Mouse (Mus musculus): ENCODE results near the gene Tnnt2. TPM values are rescaled to one million over a fixed set of nuclear protein-coding genes. Genes with fewer than 3 reads are reported as not detected.

Tnnt2 gene
- polyA plus RNA-seq, 1 experiment from 2014 or later: 151 TPM

- H3K27me3 ChIP-seq: peaks cover 50% of the 10 kb centered on the region
- H3K27ac ChIP-seq (replicated peaks): peak within 1 kb of the TSS; percentile 45
- peak; percentile 27; the same call in 1 of the 2 replicates for ATAC-seq (ENCODE audit: insufficient number of reproducible peaks, low FRiP score, low TSS enrichment, low read depth)
Measured at GRCm38 (mm10) chr1:135818481-135819086, 17.6 kb upstream of the Tnnt2 start, which contains the start of gene Lad1. Gene Lad1 (plus strand): TSS chr1:135818598.

GRCm38 (mm10) chr1:135820071-135820470 lies 16.1 kb upstream of the Tnnt2 start:
- 77% methylated on average over 10 of the region's 10 CpGs for WGBS
- Histone ChIP-seq H3K4me3 (replicated peaks) (peak overlapping the region; percentile 47), H3K9me3 (replicated peaks) (no peaks in the 10 kb centered on the region), H3K9ac (no peak overlapping the region), H3K27me3 (peaks cover 50% of the 10 kb centered on the region), H3K4me2 (replicated peaks) (peak overlapping the region; percentile 71), H3K36me3 (no peaks in the 10 kb centered on the region), H3K4me1 (peaks cover 15% of the 10 kb centered on the region), H3K27ac (replicated peaks) (0 out of 2 replicates have a peak overlapping the region, but pooled peaks have one; percentile 17)
- ATAC-seq (ENCODE audit: insufficient number of reproducible peaks, low FRiP score, low TSS enrichment, low read depth): no peak

More at GRCm38 (mm10) chr1:135818481-135819086, 17.6 kb upstream of the Tnnt2 start, which contains the start of gene Lad1:
- Histone ChIP-seq H3K9me3 (replicated peaks) (no peaks in the 10 kb centered on the region), H3K4me3 (replicated peaks) (peak within 1 kb of the TSS; percentile 47), H3K9ac (peak within 1 kb of the TSS; percentile 42; the same call in 1 of the 2 replicates), H3K4me1 (peaks cover 15% of the 10 kb centered on the region), H3K36me3 (no peaks in the 10 kb centered on the region), H3K4me2 (replicated peaks) (peak within 1 kb of the TSS; percentile 71)
- whole genome bisulfite sequencing: 1% methylated on average over 63 of the region's 63 CpGs

GRCm38 (mm10) chr1:135820736-135821364 lies 15.3 kb upstream of the Tnnt2 start:
- Histone ChIP-seq H3K36me3 (no peaks in the 10 kb centered on the region), H3K27ac (replicated peaks) (peak overlapping the region; percentile 45), H3K9me3 (replicated peaks) (no peaks in the 10 kb centered on the region), H3K9ac (no peak overlapping the region), H3K27me3 (peaks cover 50% of the 10 kb centered on the region), H3K4me2 (replicated peaks) (peak overlapping the region; percentile 71), H3K4me3 (replicated peaks) (peak overlapping the region; percentile 47; the same call in 1 of the 2 replicates), H3K4me1 (peaks cover 15% of the 10 kb centered on the region)
- ATAC-seq (ENCODE audit: insufficient number of reproducible peaks, low FRiP score, low TSS enrichment, low read depth): no peak
- 78% methylated on average over 16 of the region's 16 CpGs for WGBS

GRCm38 (mm10) chr1:135821780-135822179 lies 14.4 kb upstream of the Tnnt2 start:
- H3K4me3 ChIP-seq (replicated peaks): no peak overlapping the region
- H3K27me3 ChIP-seq: peaks cover 40% of the 10 kb centered on the region
- no peak for ATAC-seq (ENCODE audit: insufficient number of reproducible peaks, low FRiP score, low TSS enrichment, low read depth)

GRCm38 (mm10) chr1:135828918-135829317 lies 7.2 kb upstream of the Tnnt2 start:
- ATAC-seq (ENCODE audit: insufficient number of reproducible peaks, low FRiP score, low TSS enrichment, low read depth): no peak
- 19% methylated on average over 1 of the region's 1 CpGs for WGBS
- H3K36me3 ChIP-seq: no peaks in the 10 kb centered on the region; the same call in 1 of the 2 replicates
- H3K27me3 ChIP-seq: no peaks in the 10 kb centered on the region
- H3K4me3 ChIP-seq (replicated peaks): no peak overlapping the region
- H3K9ac ChIP-seq: no peak overlapping the region
- H3K27ac ChIP-seq (replicated peaks): no peak overlapping the region
- H3K4me2 ChIP-seq (replicated peaks): no peak overlapping the region
- no peaks in the 10 kb centered on the region for H3K9me3 ChIP-seq (replicated peaks)
- H3K4me1 ChIP-seq: 0 out of 2 replicates have a peak, but pooled peaks cover under 1% of the 10 kb centered on the region

More at GRCm38 (mm10) chr1:135821780-135822179, 14.4 kb upstream of the Tnnt2 start:
- Histone ChIP-seq H3K36me3 (no peaks in the 10 kb centered on the region), H3K9me3 (replicated peaks) (no peaks in the 10 kb centered on the region), H3K27ac (replicated peaks) (no peak overlapping the region), H3K4me1 (peaks cover 15% of the 10 kb centered on the region), H3K4me2 (replicated peaks) (0 out of 2 replicates have a peak overlapping the region, but pooled peaks have one; percentile 3), H3K9ac (no peak overlapping the region)
- WGBS: 70% methylated on average over 7 of the region's 7 CpGs

- 52% methylated on average over 6 of the region's 6 CpGs for WGBS
- Histone ChIP-seq H3K27ac (replicated peaks) (no peak overlapping the region), H3K27me3 (no peaks in the 10 kb centered on the region), H3K4me1 (0 out of 2 replicates have a peak, but pooled peaks cover 4% of the 10 kb centered on the region), H3K9me3 (replicated peaks) (no peaks in the 10 kb centered on the region), H3K9ac (no peak overlapping the region), H3K4me3 (replicated peaks) (no peak overlapping the region), H3K36me3 (no peaks in the 10 kb centered on the region; the same call in 1 of the 2 replicates), H3K4me2 (replicated peaks) (no peak overlapping the region)
- no peak for ATAC-seq (ENCODE audit: insufficient number of reproducible peaks, low FRiP score, low TSS enrichment, low read depth)
Measured at GRCm38 (mm10) chr1:135834206-135834859, 1.8 kb upstream of the Tnnt2 start.

- ATAC-seq (ENCODE audit: insufficient number of reproducible peaks, low FRiP score, low TSS enrichment, low read depth): no peak
- Histone ChIP-seq H3K4me2 (replicated peaks) (no peak overlapping the region), H3K27me3 (no peaks in the 10 kb centered on the region), H3K4me3 (replicated peaks) (no peak overlapping the region), H3K4me1 (0 out of 2 replicates have a peak, but pooled peaks cover 4% of the 10 kb centered on the region), H3K9ac (no peak overlapping the region), H3K9me3 (replicated peaks) (no peaks in the 10 kb centered on the region), H3K36me3 (no peaks in the 10 kb centered on the region), H3K27ac (replicated peaks) (no peak overlapping the region)
- 57% methylated on average over 8 of the region's 8 CpGs for WGBS
Measured at GRCm38 (mm10) chr1:135834983-135835382, 1.2 kb upstream of the Tnnt2 start.

- no peak overlapping the region for H3K4me3 ChIP-seq (replicated peaks)
- no peak overlapping the region; the same call in 1 of the 2 replicates for H3K4me2 ChIP-seq (replicated peaks)
- 0 out of 2 replicates have a peak, but pooled peaks cover 4% of the 10 kb centered on the region for H3K4me1 ChIP-seq
- no peaks in the 10 kb centered on the region for H3K9me3 ChIP-seq (replicated peaks)
- 49% methylated on average over 4 of the region's 4 CpGs for WGBS
- H3K9ac ChIP-seq: no peak overlapping the region
- H3K36me3 ChIP-seq: no peaks in the 10 kb centered on the region
- ATAC-seq (ENCODE audit: insufficient number of reproducible peaks, low FRiP score, low TSS enrichment, low read depth): no peak
- H3K27ac ChIP-seq (replicated peaks): no peak overlapping the region
- no peaks in the 10 kb centered on the region for H3K27me3 ChIP-seq
Measured at GRCm38 (mm10) chr1:135838626-135839025, 2.5 kb downstream of the Tnnt2 start.

GRCm38 (mm10) chr1:135839065-135839464 lies 2.9 kb downstream of the Tnnt2 start:
- Histone ChIP-seq H3K9ac (no peak overlapping the region), H3K36me3 (no peaks in the 10 kb centered on the region), H3K27me3 (no peaks in the 10 kb centered on the region), H3K27ac (replicated peaks) (no peak overlapping the region), H3K4me2 (replicated peaks) (no peak overlapping the region), H3K4me1 (0 out of 2 replicates have a peak, but pooled peaks cover 2% of the 10 kb centered on the region), H3K9me3 (replicated peaks) (no peaks in the 10 kb centered on the region), H3K4me3 (replicated peaks) (no peak overlapping the region)
- ATAC-seq (ENCODE audit: insufficient number of reproducible peaks, low FRiP score, low TSS enrichment, low read depth): no peak
- WGBS: 88% methylated on average over 6 of the region's 6 CpGs

GRCm38 (mm10) chr1:135840675-135841395 lies 4.7 kb downstream of the Tnnt2 start:
- WGBS: 53% methylated on average over 15 of the region's 15 CpGs
- Histone ChIP-seq H3K9me3 (replicated peaks) (no peaks in the 10 kb centered on the region), H3K9ac (no peak overlapping the region), H3K27ac (replicated peaks) (no peak overlapping the region), H3K4me2 (replicated peaks) (no peak overlapping the region), H3K27me3 (no peaks in the 10 kb centered on the region), H3K4me3 (replicated peaks) (no peak overlapping the region), H3K36me3 (no peaks in the 10 kb centered on the region), H3K4me1 (0 out of 2 replicates have a peak, but pooled peaks cover 4% of the 10 kb centered on the region)
- no peak for ATAC-seq (ENCODE audit: insufficient number of reproducible peaks, low FRiP score, low TSS enrichment, low read depth)
